Mouse (Mus musculus): Measurements from ENCODE around the gene Slc39a9.

DNA sequence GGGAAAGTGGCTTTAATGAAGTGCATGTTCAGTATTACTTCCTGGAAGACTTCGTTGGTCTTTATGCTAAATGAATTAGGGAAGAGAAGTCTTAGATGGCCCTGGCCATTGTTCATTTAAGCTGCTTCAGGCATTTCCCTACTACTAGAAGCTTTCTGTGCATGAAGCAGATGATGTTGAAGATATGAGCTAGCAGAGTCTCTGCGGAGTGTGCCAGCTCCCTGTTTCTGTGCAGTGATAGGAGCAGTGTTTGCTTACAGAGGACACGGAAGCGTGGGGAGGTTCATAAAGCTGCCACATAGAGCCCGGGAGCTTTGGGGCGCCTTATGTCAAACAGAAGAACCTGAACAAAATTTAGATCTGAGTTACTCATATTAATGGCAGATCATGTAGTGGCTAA lies 15.0 kb downstream of the Slc39a9 start:
- no peak for TF ChIP-seq CTCF (IDR thresholded peaks at IDR 0.05; ENCODE audit: borderline replicate concordance, control insufficient read depth, extremely low read depth, insufficient read depth, low read length, poor library complexity)
- no peak for TF ChIP-seq POLR2A (IDR thresholded peaks at IDR 0.05; ENCODE audit: control insufficient read depth, extremely low read depth, insufficient read depth, low read length, poor library complexity)

All from thymus, adult 2 months (tissue).